Mouse (Mus musculus): ENCODE measurements at regions not wholly inside any gene's neighbourhood (a gene's known extent, or its start where the extent isn't known, plus 50 kb on each side); places are given as distances from the start of the nearest gene placed in this dataset.

- peak; percentile 57 to 58 for DNase-seq
Measured at GRCm38 (mm10) chr2:59406976-59407375, 77.5 kb upstream of the Dapl1 start.

GRCm38 (mm10) chr2:59407512-59407988 is 76.9 kb upstream of the Dapl1 start:
- DNase-seq, result peak; percentile 69 to 77

DNA sequence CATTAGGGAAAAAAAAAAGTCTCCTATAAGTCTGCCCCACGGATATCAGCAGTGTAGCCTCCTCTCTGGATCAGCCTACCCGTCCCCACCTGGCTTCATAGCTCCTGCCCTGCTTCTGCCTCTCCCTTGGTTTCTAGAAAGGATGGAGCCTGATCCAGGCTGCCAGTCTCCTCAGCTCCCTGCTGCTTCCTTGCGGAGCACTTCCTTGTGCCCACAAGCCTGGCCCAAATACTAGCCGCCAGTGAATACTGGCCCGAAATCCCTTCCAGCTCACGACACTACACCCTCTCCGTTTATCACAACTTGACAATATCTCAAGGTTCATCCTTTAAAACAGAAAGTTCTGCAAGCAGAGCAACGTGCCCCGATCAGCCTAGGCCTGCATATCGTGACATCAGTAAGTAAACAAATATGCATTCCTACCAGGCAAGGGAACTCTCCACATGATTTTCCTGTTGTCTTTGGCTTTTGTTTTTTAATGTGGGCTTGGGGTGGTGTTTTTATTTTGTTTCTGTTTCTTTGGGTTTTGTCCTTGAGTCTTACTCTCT is 76.3 kb upstream of the Dapl1 start:
- DNase-seq, result peak; percentile 48 to 49

DNA sequence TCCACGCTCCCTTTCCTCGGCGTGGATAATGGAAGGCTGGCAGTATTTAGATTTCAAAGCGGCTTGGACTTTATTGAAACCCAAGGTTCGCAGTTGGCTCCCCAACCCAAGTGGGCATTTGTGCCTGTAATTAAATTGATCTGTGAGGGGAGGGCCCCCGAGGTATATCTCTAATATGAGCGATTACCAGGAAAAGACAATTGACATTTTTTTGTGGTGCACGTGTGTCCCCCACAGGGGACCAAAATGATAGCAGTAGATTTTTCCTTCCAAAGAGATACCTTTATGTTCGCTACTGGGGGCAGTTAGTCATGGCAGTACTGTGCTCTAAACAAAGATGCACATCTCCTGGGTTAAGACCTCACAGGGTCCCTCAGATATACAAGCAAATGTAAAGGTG is 69.8 kb upstream of the Dapl1 start:
- no peak for DNase-seq

GRCm38 (mm10) chr2:59416491-59417195 is 67.8 kb upstream of the Dapl1 start:
- DNase-seq, result peak; percentile 40 to 48

DNA sequence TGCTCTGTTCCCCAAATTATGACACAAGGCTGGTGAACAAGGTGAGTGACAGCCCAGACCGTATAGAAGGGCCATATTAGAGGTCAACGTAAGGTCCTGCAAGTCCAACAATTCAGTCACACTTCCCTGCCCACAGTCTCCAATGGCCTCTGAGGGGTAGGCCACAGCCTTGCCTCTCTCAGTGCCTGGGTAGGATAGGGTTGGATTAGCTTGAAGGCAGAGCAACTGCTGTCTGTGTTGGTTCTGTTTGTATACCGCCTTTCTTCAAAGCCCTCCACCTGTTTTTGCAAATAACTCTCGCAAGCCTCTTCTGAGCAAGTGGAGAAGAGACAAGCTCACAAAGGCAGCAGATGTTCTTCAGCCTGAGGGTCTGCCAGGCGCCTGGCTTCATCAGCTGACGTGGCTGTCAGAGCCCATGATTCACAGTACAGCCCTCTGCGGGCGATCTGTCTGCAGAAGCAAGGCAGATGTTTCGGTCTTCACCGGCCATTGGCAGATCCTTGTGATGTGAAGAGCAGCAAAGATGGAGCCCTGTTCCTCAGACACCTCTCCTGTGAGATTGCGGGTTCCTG is 67.0 kb upstream of the Dapl1 start:
- DNase-seq, result peak; percentile 54 to 67

GRCm38 (mm10) chr2:59420496-59420895 is 64.0 kb upstream of the Dapl1 start:
- peak in 1 of 2 experiments; percentile 37 for DNase-seq

GRCm38 (mm10) chr2:59422291-59423242 is 61.9 kb upstream of the Dapl1 start:
- peak; percentile 74 to 84 for DNase-seq

- DNase-seq, result no peak
Measured at GRCm38 (mm10) chr2:59424205-59424604, 60.2 kb upstream of the Dapl1 start.

DNA sequence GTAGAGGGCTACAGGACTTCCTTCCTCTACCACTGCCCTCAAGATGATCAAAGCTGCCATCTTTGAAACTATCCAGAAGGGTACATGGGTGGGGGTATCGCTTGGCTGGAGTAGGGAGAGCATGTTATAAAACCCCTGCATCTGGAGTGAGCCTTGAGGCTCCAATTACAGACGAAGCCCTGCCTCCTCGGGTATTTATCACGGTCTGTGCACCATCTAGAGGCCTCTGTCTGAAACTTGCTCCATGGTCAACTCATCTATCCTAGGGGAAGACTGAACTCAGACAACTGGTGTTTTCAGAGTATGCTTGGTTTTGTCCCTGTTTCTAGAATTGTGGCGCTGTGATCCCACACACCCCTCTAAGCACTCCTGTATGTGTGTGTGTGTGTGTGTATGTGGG is 59.7 kb upstream of the Dapl1 start:
- peak; percentile 51 to 61 for DNase-seq

DNA sequence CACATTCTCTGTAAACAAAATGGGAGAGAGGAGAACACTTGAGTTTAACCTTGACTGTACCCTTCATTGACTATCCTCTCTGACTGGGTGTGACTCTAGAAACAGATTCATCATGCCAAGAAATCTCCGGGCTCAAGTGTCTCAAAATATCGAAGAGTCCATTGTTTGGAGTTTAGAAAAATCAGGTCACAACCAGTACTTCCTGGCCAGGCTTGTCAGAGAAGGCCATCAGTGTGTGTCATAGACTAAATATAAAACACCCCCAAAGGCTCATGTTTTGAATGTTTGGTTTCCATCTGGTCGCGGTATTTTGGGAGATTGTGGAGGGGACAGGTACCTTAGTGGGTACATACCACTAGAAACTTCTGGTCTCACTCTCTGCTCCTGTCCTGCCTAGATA is 58.6 kb upstream of the Dapl1 start:
- DNase-seq, result no peak

DNA sequence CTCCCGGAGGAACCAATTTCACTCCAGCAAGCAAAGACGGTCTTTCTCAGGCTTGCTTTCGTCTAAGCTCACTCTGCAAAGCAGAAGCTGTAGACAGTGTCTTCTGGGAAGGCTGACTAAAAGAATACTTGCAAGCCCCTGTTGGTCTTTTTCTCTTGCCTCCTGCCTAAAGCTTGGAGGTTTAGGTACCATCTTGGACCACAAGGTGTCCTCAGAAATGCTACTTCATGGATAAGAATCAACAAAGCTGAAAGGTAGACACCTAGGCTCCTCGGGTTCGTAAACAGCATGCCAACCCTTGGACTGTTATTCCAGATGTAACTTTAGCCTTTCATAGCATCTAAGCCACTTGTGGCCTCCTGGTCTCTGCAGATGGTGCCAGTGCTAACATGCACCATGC is 53.0 kb upstream of the Dapl1 start:
- DNase-seq, result no peak

GRCm38 (mm10) chr2:59431867-59432266 is 52.6 kb upstream of the Dapl1 start:
- no peak for DNase-seq
